Mouse (Mus musculus) layer of hippocampus, adult 9-10 months (tissue): ENCODE data around the gene Slc25a29.

ENCODE experiments used
- DNase-seq: peaks from one replicate; pipeline ENCODE4 v3.0.0; 2022; ENCODE audit warnings: low spot score

The Slc25a29 gene

DNA sequence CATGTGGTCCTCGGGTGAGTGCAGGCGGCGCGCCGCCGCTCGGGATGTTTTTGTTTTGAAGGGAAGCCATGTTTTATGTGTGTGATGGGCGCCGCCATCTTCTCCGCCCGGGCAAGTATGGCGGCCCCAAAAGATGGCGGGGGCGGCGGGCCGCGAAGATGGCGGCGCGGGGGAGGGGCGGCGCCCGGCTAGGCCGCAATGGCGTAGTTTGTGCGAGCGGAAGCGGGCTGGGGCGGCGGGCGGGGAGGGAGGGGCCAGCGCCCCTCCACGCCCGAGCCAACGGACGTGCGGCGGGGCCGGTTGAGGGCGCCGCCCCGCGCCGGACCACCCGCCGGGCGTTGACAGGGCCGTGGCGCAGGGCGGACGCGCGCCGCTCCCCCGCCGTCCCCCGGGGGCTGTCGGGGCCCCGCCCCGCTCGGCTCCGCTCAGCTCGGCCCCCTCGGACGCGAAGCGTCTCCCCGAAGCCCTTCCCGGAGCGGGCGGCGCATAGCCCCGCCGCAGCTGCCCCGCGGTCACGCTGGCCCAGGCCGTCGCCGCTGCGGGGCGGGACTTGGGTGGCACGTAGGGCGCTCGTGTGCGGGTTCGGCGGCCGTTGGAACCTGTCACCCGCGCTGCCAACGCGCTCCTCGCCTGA, 41.5 kb downstream of the Slc25a29 start:
- no peak for DNase-seq

DNA sequence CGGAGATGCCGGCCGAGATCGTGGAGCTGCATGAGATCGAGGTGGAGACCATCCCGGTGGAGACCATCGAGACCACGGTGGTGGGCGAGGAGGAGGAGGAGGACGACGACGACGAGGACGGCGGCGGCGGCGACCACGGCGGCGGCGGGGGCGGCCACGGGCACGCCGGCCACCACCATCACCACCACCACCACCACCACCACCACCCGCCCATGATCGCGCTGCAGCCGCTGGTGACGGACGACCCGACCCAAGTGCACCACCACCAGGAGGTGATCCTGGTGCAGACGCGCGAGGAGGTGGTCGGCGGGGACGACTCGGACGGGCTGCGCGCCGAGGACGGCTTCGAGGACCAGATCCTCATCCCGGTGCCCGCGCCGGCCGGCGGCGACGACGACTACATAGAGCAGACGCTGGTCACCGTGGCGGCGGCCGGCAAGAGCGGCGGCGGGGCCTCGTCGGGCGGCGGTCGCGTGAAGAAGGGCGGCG, 42.2 kb downstream of the Slc25a29 start:
- DNase-seq = no peak

GRCm38 (mm10) chr12:108792546-108793452, 42.9 kb downstream of the Slc25a29 start, which contains the start of gene Yy1:
Gene Yy1, plus strand, starts transcription at chr12:108792973.
- DNase-seq = peak; percentile 89

DNA sequence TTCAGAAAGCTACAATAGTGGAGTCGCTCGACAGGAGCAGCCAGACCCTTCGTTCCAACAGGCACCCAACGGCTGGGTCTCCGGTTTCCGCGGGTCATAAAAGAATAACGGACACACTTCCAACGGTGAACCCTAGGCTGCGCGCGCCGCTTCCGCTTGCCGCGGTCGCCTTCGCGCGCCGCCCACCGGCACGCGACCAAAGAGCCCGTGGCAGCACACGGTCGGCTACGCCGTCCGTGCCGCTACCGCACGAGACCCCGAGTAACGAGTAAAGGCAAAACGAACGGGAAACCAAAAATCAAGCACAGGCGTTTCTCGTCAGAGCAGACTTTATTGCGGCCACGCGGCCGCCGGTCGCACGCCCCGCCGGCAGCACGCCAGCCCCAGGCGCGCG, 43.5 kb downstream of the Slc25a29 start:
- no peak for DNase-seq

DNA sequence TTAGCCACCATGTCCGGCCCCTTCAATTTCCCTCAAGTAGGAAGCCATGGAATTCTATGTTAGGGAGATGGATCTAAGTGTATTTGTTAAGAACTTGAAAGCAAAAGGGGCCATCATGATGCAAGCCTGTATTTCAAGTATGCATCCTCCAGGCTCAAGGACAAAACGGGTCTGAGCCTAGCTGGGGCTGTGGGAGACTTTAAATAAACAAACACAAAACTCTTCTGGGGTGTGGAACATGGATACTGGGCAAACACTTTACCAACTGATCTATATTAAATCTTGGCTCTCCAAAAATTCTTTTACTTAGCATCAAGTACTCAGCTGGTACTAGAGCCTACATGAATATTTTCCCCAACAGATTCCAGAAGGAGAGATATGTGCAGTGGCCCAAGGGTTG, 48.4 kb downstream of the Slc25a29 start:
- DNase-seq = no peak

- DNase-seq = no peak
These were observed 50.5 kb downstream of the Slc25a29 start for GRCm38 (mm10) chr12:108785161-108785560.

DNA sequence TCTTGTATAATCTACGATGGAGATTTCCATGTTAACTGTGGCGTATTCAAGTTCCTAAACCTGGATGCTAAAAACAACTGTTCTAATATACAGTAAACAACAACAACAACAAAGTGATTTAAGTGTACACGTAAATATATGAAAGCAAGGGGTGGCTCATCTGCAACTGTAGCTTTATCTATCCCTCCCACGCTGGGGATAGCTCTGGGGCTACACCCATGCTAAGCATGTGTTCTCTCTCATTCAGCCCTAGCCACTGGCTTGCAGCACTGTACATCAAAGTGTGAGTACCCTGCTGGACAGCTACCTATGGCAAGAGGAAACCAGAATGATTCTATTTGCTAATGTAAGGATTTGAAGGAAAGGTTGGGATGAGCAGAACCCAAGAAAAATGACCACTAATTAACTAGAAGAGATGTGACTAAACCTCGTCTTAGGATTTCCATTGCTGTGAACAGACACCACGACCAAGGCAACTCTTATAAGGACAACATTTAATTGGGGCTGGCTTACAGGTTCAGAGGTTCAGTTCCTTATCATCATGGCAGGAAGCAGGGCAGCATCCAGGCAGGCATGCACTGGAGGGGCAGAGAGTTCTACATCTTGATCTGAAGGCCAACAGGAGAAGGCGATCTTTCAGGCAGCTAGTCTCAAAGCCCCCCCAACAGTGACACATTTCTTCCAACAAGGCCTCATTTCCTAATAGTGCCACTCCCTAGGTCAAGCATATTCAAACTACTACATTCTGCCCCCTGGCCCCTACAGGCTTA, 55.4 kb downstream of the Slc25a29 start:
- no peak for DNase-seq
